Mouse (Mus musculus): ENCODE measurements around the gene Gorasp2. TPM values are rescaled to one million over a fixed set of nuclear protein-coding genes. Genes with fewer than 3 reads are reported as not detected.

The Gorasp2 gene
- polyA plus RNA-seq, 1 experiment, result 337 TPM

- H3K36me3 ChIP-seq (ENCODE audit: control insufficient read depth, insufficient read depth, low read length), result no peaks in the 10 kb centered on the region
- TF ChIP-seq POLR2A (IDR thresholded peaks at IDR 0.05; ENCODE audit: control insufficient read depth, low read depth, low read length), result no peak
- no peak overlapping the region for H3K27ac ChIP-seq (ENCODE audit: control insufficient read depth, insufficient read depth, low read depth, low read length)
Measured at GRCm38 (mm10) chr2:70657083-70657482, 4.3 kb upstream of the Gorasp2 start.

GRCm38 (mm10) chr2:70661715-70662495 lies 529 bp downstream of the Gorasp2 start, which contains the start of gene Gm26558:
Gene Gm26558, minus strand, starts transcription at chr2:70662108.
- Histone ChIP-seq H3K36me3 (ENCODE audit: control insufficient read depth, insufficient read depth, low read length) (no peaks in the 10 kb centered on the region), H3K27me3 (ENCODE audit: control insufficient read depth, insufficient read depth, low read length) (no peaks in the 10 kb centered on the region), H3K4me1 (ENCODE audit: control insufficient read depth, insufficient read depth, low read length) (peaks cover 7% of the 10 kb centered on the region), H3K27ac (ENCODE audit: control insufficient read depth, insufficient read depth, low read depth, low read length) (peak within 1 kb of the TSS; percentile 89), H3K4me3 (ENCODE audit: control insufficient read depth, low read depth, low read length) (peak within 1 kb of the TSS; percentile 98)
- no peak for TF ChIP-seq POLR2A (IDR thresholded peaks at IDR 0.05; ENCODE audit: control insufficient read depth, low read depth, low read length)
- no peak for TF ChIP-seq CTCF (IDR thresholded peaks at IDR 0.05; ENCODE audit: control insufficient read depth, insufficient read depth, insufficient replicate concordance, low read depth, low read length)

More at GRCm38 (mm10) chr2:70657083-70657482, 4.3 kb upstream of the Gorasp2 start:
- no peaks in the 10 kb centered on the region for H3K27me3 ChIP-seq (ENCODE audit: control insufficient read depth, insufficient read depth, low read length)
- H3K4me3 ChIP-seq (ENCODE audit: control insufficient read depth, low read depth, low read length), result no peak overlapping the region
- H3K4me1 ChIP-seq (ENCODE audit: control insufficient read depth, insufficient read depth, low read length), result peaks cover 5% of the 10 kb centered on the region; the same call in 1 of the 2 replicates

GRCm38 (mm10) chr2:70663764-70664163 lies 2.4 kb downstream of the Gorasp2 start:
- TF ChIP-seq CTCF (IDR thresholded peaks at IDR 0.05; ENCODE audit: control insufficient read depth, insufficient read depth, insufficient replicate concordance, low read depth, low read length) (no peak), POLR2A (IDR thresholded peaks at IDR 0.05; ENCODE audit: control insufficient read depth, low read depth, low read length) (no peak)
- no peak overlapping the region for H3K4me3 ChIP-seq (ENCODE audit: control insufficient read depth, low read depth, low read length)
- peaks cover 7% of the 10 kb centered on the region for H3K4me1 ChIP-seq (ENCODE audit: control insufficient read depth, insufficient read depth, low read length)
- no peak overlapping the region for H3K27ac ChIP-seq (ENCODE audit: control insufficient read depth, insufficient read depth, low read depth, low read length)
- no peaks in the 10 kb centered on the region for H3K27me3 ChIP-seq (ENCODE audit: control insufficient read depth, insufficient read depth, low read length)
- no peaks in the 10 kb centered on the region for H3K36me3 ChIP-seq (ENCODE audit: control insufficient read depth, insufficient read depth, low read length)

- Histone ChIP-seq H3K4me1 (ENCODE audit: control insufficient read depth, insufficient read depth, low read length) (peaks cover 2% of the 10 kb centered on the region), H3K27me3 (ENCODE audit: control insufficient read depth, insufficient read depth, low read length) (no peaks in the 10 kb centered on the region), H3K27ac (ENCODE audit: control insufficient read depth, insufficient read depth, low read depth, low read length) (no peak overlapping the region), H3K4me3 (ENCODE audit: control insufficient read depth, low read depth, low read length) (no peak overlapping the region), H3K36me3 (ENCODE audit: control insufficient read depth, insufficient read depth, low read length) (no peaks in the 10 kb centered on the region)
- TF ChIP-seq POLR2A (IDR thresholded peaks at IDR 0.05; ENCODE audit: control insufficient read depth, low read depth, low read length), result no peak
- no peak for TF ChIP-seq CTCF (IDR thresholded peaks at IDR 0.05; ENCODE audit: control insufficient read depth, insufficient read depth, insufficient replicate concordance, low read depth, low read length)
Measured at GRCm38 (mm10) chr2:70667016-70667415, 5.6 kb downstream of the Gorasp2 start.

GRCm38 (mm10) chr2:70669241-70669640 lies 7.9 kb downstream of the Gorasp2 start:
- H3K4me3 ChIP-seq (ENCODE audit: control insufficient read depth, low read depth, low read length), result no peak overlapping the region
- H3K27ac ChIP-seq (ENCODE audit: control insufficient read depth, insufficient read depth, low read depth, low read length), result no peak overlapping the region
- no peak for TF ChIP-seq CTCF (IDR thresholded peaks at IDR 0.05; ENCODE audit: control insufficient read depth, insufficient read depth, insufficient replicate concordance, low read depth, low read length)
- no peak for TF ChIP-seq POLR2A (IDR thresholded peaks at IDR 0.05; ENCODE audit: control insufficient read depth, low read depth, low read length)
- H3K4me1 ChIP-seq (ENCODE audit: control insufficient read depth, insufficient read depth, low read length), result no peaks in the 10 kb centered on the region
- no peaks in the 10 kb centered on the region for H3K36me3 ChIP-seq (ENCODE audit: control insufficient read depth, insufficient read depth, low read length)
- H3K27me3 ChIP-seq (ENCODE audit: control insufficient read depth, insufficient read depth, low read length), result no peaks in the 10 kb centered on the region

GRCm38 (mm10) chr2:70669896-70670295 lies 8.5 kb downstream of the Gorasp2 start:
- no peak for TF ChIP-seq POLR2A (IDR thresholded peaks at IDR 0.05; ENCODE audit: control insufficient read depth, low read depth, low read length)
- TF ChIP-seq CTCF (IDR thresholded peaks at IDR 0.05; ENCODE audit: control insufficient read depth, insufficient read depth, insufficient replicate concordance, low read depth, low read length), result no peak
- Histone ChIP-seq H3K27ac (ENCODE audit: control insufficient read depth, insufficient read depth, low read depth, low read length) (no peak overlapping the region), H3K36me3 (ENCODE audit: control insufficient read depth, insufficient read depth, low read length) (no peaks in the 10 kb centered on the region), H3K4me1 (ENCODE audit: control insufficient read depth, insufficient read depth, low read length) (no peaks in the 10 kb centered on the region), H3K27me3 (ENCODE audit: control insufficient read depth, insufficient read depth, low read length) (no peaks in the 10 kb centered on the region), H3K4me3 (ENCODE audit: control insufficient read depth, low read depth, low read length) (no peak overlapping the region)

GRCm38 (mm10) chr2:70672476-70672875 lies 11.1 kb downstream of the Gorasp2 start:
- Histone ChIP-seq H3K4me1 (ENCODE audit: control insufficient read depth, insufficient read depth, low read length) (no peaks in the 10 kb centered on the region), H3K4me3 (ENCODE audit: control insufficient read depth, low read depth, low read length) (no peak overlapping the region), H3K36me3 (ENCODE audit: control insufficient read depth, insufficient read depth, low read length) (no peaks in the 10 kb centered on the region), H3K27me3 (ENCODE audit: control insufficient read depth, insufficient read depth, low read length) (no peaks in the 10 kb centered on the region), H3K27ac (ENCODE audit: control insufficient read depth, insufficient read depth, low read depth, low read length) (no peak overlapping the region)
- TF ChIP-seq CTCF (IDR thresholded peaks at IDR 0.05; ENCODE audit: control insufficient read depth, insufficient read depth, insufficient replicate concordance, low read depth, low read length), result no peak
- TF ChIP-seq POLR2A (IDR thresholded peaks at IDR 0.05; ENCODE audit: control insufficient read depth, low read depth, low read length), result no peak

All from testis, adult 2 months (tissue).